Mouse (Mus musculus) thymus, adult 2 months (tissue): Measurements from ENCODE around the gene Wdfy1.

Source experiments
- CTCF ChIP-seq: fragments of 200-500 bp; IDR thresholded peaks from 2 replicates; pipeline ENCODE4 v1.5.1; 2012; ENCODE audit warnings: mild to moderate bottlenecking, control low read depth, low read length, moderate library complexity, borderline replicate concordance; ENCODE audit not compliant: control insufficient read depth, poor library complexity, insufficient read depth; ENCODE audit errors: extremely low read depth
- POLR2A ChIP-seq: fragments of 200-500 bp; IDR thresholded peaks from 2 replicates; pipeline ENCODE4 v1.6.1; 2012; ENCODE audit warnings: mild to moderate bottlenecking, low read length, control low read depth, moderate library complexity; ENCODE audit not compliant: control insufficient read depth, poor library complexity, insufficient read depth; ENCODE audit errors: extremely low read depth

GRCm38 (mm10) chr1:79710678-79711077 is 65.3 kb downstream of the Wdfy1 start:
- no peak for TF ChIP-seq POLR2A
- TF ChIP-seq CTCF: no peak
